Mouse (Mus musculus): ENCODE results near the gene Fthl17e.
"Not testable (repeated sequence)": the region's sequence is repeated elsewhere in the genome, so short reads cannot be mapped to it uniquely, and the experiment has no call there.

Fthl17e gene

DNA sequence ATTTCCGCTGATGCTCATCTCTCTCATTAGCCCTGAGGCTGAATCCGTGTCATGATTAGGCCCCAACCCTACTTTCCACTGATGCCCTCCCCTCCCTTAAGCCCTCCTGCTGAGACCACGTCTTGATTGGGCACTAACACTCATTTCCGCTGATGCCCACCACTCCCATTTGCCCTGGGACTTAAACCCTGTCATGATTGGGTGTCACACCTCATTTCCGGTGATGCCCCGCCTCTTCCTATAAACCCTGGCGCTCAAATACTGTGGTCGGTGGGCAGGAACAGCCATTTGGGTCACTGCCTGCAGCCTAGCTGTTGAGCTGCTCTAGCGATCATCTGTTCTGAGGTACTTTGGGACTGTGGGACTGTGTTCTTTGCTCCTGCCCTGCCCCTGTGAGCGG is at the start of gene Fthl17e:
Gene Fthl17e, plus strand, starts transcription at position 301 of the 400 bp plus-strand sequence.
- not testable (repeated sequence) for DNase-seq

DNA sequence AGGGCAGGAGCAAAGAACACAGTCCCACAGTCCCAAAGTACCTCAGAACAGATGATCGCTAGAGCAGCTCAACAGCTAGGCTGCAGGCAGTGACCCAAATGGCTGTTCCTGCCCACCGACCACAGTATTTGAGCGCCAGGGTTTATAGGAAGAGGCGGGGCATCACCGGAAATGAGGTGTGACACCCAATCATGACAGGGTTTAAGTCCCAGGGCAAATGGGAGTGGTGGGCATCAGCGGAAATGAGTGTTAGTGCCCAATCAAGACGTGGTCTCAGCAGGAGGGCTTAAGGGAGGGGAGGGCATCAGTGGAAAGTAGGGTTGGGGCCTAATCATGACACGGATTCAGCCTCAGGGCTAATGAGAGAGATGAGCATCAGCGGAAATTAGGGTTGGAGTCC is 46.6 kb upstream of the Fthl17e start, which contains the start of gene Fthl17d:
Gene Fthl17d, minus strand, starts transcription at position 101 of the 400 bp plus-strand sequence.
- DNase-seq, result not testable (repeated sequence)

- DNase-seq, result no peak
These were observed 17.2 kb upstream of the Fthl17e start for GRCm38 (mm10) chrX:9016079-9016478.

DNA sequence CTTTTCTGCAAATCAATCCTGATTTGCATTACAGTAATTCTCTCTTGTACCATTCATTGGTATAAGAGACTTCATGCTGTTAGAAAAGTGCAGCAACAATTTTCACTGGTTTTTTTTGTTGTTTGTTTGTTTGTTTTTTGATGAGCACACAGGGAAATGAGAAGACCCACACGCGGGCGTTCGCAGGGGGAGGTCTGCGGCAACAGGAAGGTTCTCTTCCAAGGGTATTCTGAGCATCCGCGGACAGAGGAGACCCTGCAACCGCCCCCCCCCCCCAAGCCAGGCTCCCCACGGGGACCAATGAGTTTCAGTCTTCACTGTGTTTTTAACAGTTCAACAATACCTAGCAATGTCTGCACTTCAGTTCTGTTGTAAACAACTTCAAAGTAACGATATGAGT is 13.8 kb upstream of the Fthl17e start:
- DNase-seq, result no peak

- DNase-seq, result not testable (repeated sequence)
These were observed 8.3 kb downstream of the Fthl17e start for GRCm38 (mm10) chrX:9041611-9042010.

DNA sequence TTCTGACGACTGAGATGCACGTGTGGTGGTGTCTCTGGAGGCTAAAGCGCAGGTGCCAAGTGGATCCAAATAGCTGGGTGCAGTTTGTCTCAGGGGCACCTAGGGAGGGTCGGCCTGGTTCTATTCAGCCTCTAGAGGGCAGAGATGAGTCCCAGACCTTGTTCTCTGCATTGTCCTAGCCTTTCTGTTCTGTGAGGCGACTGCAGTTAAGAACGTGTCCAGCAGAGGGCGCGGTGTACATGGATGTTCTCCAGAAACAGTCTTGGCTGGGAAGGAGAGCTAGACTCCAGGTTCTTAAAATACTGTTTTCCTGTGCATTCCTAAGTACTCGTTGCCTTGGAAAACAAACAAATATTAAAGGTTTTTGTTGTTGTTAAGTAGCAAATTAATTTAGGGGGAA is 27.7 kb downstream of the Fthl17e start:
- DNase-seq, result peak; percentile 70

DNA sequence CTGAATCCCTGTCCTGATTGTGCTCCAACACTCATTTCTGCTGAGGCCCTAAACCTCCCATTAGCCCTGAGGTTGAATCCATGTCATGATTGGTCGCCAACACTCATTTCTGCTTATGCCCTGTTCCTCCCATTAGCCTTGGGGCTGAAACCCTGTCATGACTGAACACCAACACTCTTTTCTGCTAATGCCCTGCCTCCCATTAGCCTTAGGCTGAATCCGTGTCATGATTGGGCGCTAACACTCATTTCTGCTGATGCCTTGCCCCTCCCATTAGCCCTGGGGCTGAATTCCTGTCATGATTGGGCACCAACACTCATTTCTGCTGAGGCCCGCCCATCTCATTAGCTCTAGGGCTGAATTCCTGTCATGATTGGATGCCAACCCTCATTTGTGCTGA is 28.8 kb downstream of the Fthl17e start:
- DNase-seq, result no peak

DNA sequence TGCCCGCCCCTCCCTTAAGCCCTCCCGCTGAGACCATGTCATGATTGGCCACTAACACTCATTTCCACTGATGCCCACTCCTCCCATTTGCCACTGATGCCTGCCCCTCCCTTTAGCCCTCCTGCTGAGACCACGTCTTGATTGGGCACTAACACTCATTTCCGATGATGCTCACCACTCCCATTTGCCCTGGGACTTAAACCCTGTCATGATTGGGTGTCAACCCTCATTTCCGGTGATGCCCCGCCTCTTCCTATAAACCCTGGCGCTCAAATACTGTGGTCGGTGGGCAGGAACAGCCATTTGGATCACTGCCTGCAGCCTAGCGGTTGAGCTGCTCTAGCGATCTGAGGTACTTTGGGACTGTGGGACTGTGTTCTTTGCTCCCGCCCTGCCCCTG is 29.4 kb downstream of the Fthl17e start, which contains the start of gene Fthl17f:
Gene Fthl17f, plus strand, starts transcription at position 301 of the 400 bp plus-strand sequence.
- DNase-seq, result not testable (repeated sequence)

GRCm38 (mm10) chrX:9077699-9078098 is 44.4 kb downstream of the Fthl17e start:
- DNase-seq, result peak; percentile 37

All from cerebellum, adult 8-10 months (tissue).